Mouse (Mus musculus): Measurements from ENCODE around the gene Abhd14a. TPM values are rescaled to one million over a fixed set of nuclear protein-coding genes. Genes with fewer than 3 reads are reported as not detected.
A peak's percentile ranks its signal among the peaks of the same experiment; 100 is the strongest.

Abhd14a gene
- total and polyA plus RNA-seq, 3 experiments, result 5.7 to 24.0 (median 7.7) TPM

- no peak for TF ChIP-seq TAL1 (conservative IDR thresholded peaks at IDR 0.05; ENCODE audit: low read depth, low read length)
- TF ChIP-seq GATA2 (IDR thresholded peaks at IDR 0.05; ENCODE audit: borderline replicate concordance, low read depth, low read length), result no peak
- no peak for TF ChIP-seq CTCF (IDR thresholded peaks at IDR 0.05; ENCODE audit: low read depth, low read length)
- TF ChIP-seq GATA1 (IDR thresholded peaks at IDR 0.05; ENCODE audit: borderline replicate concordance, low read length), result no peak
- TF ChIP-seq POLR2AphosphoS5 (IDR thresholded peaks at IDR 0.05; ENCODE audit: insufficient replicate concordance, low read depth, low read length), result no peak
- H3K4me3 ChIP-seq (ENCODE audit: low read depth, low read length), result no peak overlapping the region
- H3K4me1 ChIP-seq (ENCODE audit: insufficient read depth, low read depth, low read length), result peaks cover 49% of the 10 kb centered on the region
- peaks cover 4% of the 10 kb centered on the region; the same call in 1 of the 2 replicates for H3K9me3 ChIP-seq (replicated peaks)
- H3K27me3 ChIP-seq (ENCODE audit: insufficient read depth, low read length), result peaks cover 40% of the 10 kb centered on the region
- ATAC-seq (ENCODE audit: extremely low read depth, insufficient number of reproducible peaks, low FRiP score, poor library complexity, severe bottlenecking) (no peak), DNase-seq (ENCODE audit: low spot score) (no peak)
- H3K36me3 ChIP-seq (replicated peaks), result no peaks in the 10 kb centered on the region
Observed at GRCm38 (mm10) chr9:106405275-106405674, 42.2 kb downstream of the Abhd14a start.

GRCm38 (mm10) chr9:106402607-106403375 lies 44.7 kb downstream of the Abhd14a start:
- Histone ChIP-seq H3K9me3 (replicated peaks) (no peaks in the 10 kb centered on the region), H3K36me3 (replicated peaks) (no peaks in the 10 kb centered on the region), H3K4me3 (ENCODE audit: low read depth, low read length) (no peak overlapping the region), H3K4me1 (ENCODE audit: insufficient read depth, low read depth, low read length) (peaks cover 69% of the 10 kb centered on the region), H3K27me3 (ENCODE audit: insufficient read depth, low read length) (peaks cover 30% of the 10 kb centered on the region)
- DNase-seq (ENCODE audit: low spot score) (no peak), ATAC-seq (ENCODE audit: extremely low read depth, insufficient number of reproducible peaks, low FRiP score, poor library complexity, severe bottlenecking) (no peak)
- TF ChIP-seq GATA1 (IDR thresholded peaks at IDR 0.05; ENCODE audit: borderline replicate concordance, low read length) (no peak), TAL1 (conservative IDR thresholded peaks at IDR 0.05; ENCODE audit: low read depth, low read length) (no peak), POLR2AphosphoS5 (IDR thresholded peaks at IDR 0.05; ENCODE audit: insufficient replicate concordance, low read depth, low read length) (no peak)

DNA sequence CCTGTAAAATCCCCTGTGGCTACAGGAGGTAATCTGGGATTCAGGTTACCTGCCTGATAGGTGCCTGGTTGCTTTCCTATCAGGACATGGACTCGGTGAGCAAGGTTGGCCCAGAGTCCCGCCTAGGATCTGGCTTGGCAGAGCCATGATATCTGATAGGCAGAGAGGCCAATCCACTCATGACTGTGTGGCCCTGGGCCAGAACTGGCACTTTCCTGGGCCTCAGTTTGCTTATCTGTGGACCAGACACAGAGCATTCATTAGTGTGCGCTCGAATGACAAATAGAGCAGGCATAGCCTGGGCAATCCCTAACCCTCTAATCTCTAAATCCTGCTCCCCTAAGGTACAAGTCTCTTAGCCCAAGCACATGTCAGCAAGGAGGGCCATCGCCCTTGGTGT lies 45.3 kb downstream of the Abhd14a start:
- no peaks in the 10 kb centered on the region for H3K36me3 ChIP-seq (replicated peaks)
- H3K9me3 ChIP-seq (replicated peaks), result no peaks in the 10 kb centered on the region
- TF ChIP-seq TAL1 (conservative IDR thresholded peaks at IDR 0.05; ENCODE audit: low read depth, low read length), result no peak
- no peak for TF ChIP-seq GATA2 (IDR thresholded peaks at IDR 0.05; ENCODE audit: borderline replicate concordance, low read depth, low read length)
- TF ChIP-seq GATA1 (IDR thresholded peaks at IDR 0.05; ENCODE audit: borderline replicate concordance, low read length), result no peak
- TF ChIP-seq CTCF (IDR thresholded peaks at IDR 0.05; ENCODE audit: low read depth, low read length), result no peak
- TF ChIP-seq POLR2AphosphoS5 (IDR thresholded peaks at IDR 0.05; ENCODE audit: insufficient replicate concordance, low read depth, low read length), result no peak
- peaks cover 29% of the 10 kb centered on the region for H3K27me3 ChIP-seq (ENCODE audit: insufficient read depth, low read length)
- peaks cover 74% of the 10 kb centered on the region for H3K4me1 ChIP-seq (ENCODE audit: insufficient read depth, low read depth, low read length)
- H3K4me3 ChIP-seq (ENCODE audit: low read depth, low read length), result no peak overlapping the region
- ATAC-seq (ENCODE audit: extremely low read depth, insufficient number of reproducible peaks, low FRiP score, poor library complexity, severe bottlenecking) (no peak), DNase-seq (ENCODE audit: low spot score) (no peak)

DNA sequence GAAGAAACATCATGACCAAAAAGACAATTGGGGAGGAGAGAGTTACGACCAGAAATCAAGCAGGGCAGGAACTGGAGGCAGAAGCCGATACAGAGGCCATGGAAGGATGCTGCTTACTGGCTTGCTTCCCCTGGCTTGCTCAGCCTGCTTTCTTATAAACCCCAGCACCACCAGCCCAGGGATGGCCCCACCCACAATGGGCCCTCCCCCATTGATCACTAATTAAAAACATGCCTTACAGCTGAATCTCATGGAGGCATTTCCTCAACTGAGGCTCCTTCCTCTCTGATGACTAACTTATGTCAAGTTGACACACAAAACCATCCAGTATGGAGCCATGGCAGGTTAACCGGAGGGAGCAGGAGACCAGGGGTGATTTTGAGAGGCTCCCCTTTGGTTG lies 47.7 kb downstream of the Abhd14a start:
- Histone ChIP-seq H3K36me3 (replicated peaks) (no peaks in the 10 kb centered on the region), H3K9me3 (replicated peaks) (no peaks in the 10 kb centered on the region), H3K4me3 (ENCODE audit: low read depth, low read length) (no peak overlapping the region), H3K4me1 (ENCODE audit: insufficient read depth, low read depth, low read length) (peaks cover 64% of the 10 kb centered on the region), H3K27me3 (ENCODE audit: insufficient read depth, low read length) (peaks cover 18% of the 10 kb centered on the region; the same call in 1 of the 2 replicates)
- ATAC-seq (ENCODE audit: extremely low read depth, insufficient number of reproducible peaks, low FRiP score, poor library complexity, severe bottlenecking) (no peak), DNase-seq (ENCODE audit: low spot score) (no peak)
- TF ChIP-seq GATA1 (IDR thresholded peaks at IDR 0.05; ENCODE audit: borderline replicate concordance, low read length), result no peak

- H3K4me1 ChIP-seq (ENCODE audit: insufficient read depth, low read depth, low read length), result peaks cover 74% of the 10 kb centered on the region
- TF ChIP-seq CTCF (IDR thresholded peaks at IDR 0.05; ENCODE audit: low read depth, low read length) (no peak), TAL1 (conservative IDR thresholded peaks at IDR 0.05; ENCODE audit: low read depth, low read length) (peak; percentile 82), GATA1 (IDR thresholded peaks at IDR 0.05; ENCODE audit: borderline replicate concordance, low read length) (no peak)
- peak overlapping the region; percentile 54; the same call in 1 of the 2 replicates for H3K4me3 ChIP-seq (ENCODE audit: low read depth, low read length)
- H3K36me3 ChIP-seq (replicated peaks), result no peaks in the 10 kb centered on the region
- H3K9me3 ChIP-seq (replicated peaks), result no peaks in the 10 kb centered on the region
- H3K27me3 ChIP-seq (ENCODE audit: insufficient read depth, low read length), result peaks cover 18% of the 10 kb centered on the region; the same call in 1 of the 2 replicates
- peak; percentile 89 for DNase-seq (ENCODE audit: low spot score)
- ATAC-seq (ENCODE audit: extremely low read depth, insufficient number of reproducible peaks, low FRiP score, poor library complexity, severe bottlenecking), result peak; percentile 95
Observed at GRCm38 (mm10) chr9:106398667-106399311, 48.7 kb downstream of the Abhd14a start.

- TF ChIP-seq TAL1 (conservative IDR thresholded peaks at IDR 0.05; ENCODE audit: low read depth, low read length) (no peak), CTCF (IDR thresholded peaks at IDR 0.05; ENCODE audit: low read depth, low read length) (no peak), POLR2AphosphoS5 (IDR thresholded peaks at IDR 0.05; ENCODE audit: insufficient replicate concordance, low read depth, low read length) (no peak), GATA2 (IDR thresholded peaks at IDR 0.05; ENCODE audit: borderline replicate concordance, low read depth, low read length) (no peak), GATA1 (IDR thresholded peaks at IDR 0.05; ENCODE audit: borderline replicate concordance, low read length) (no peak)
- Histone ChIP-seq H3K9me3 (replicated peaks) (no peaks in the 10 kb centered on the region), H3K4me3 (ENCODE audit: low read depth, low read length) (peak overlapping the region; percentile 31; the same call in 1 of the 2 replicates), H3K27me3 (ENCODE audit: insufficient read depth, low read length) (peaks cover 25% of the 10 kb centered on the region), H3K36me3 (replicated peaks) (no peaks in the 10 kb centered on the region), H3K4me1 (ENCODE audit: insufficient read depth, low read depth, low read length) (peaks cover 78% of the 10 kb centered on the region)
- ATAC-seq (ENCODE audit: extremely low read depth, insufficient number of reproducible peaks, low FRiP score, poor library complexity, severe bottlenecking) (peak; percentile 31; the same call in 1 of the 2 replicates), DNase-seq (ENCODE audit: low spot score) (no peak)
Observed at GRCm38 (mm10) chr9:106397733-106398132, 49.7 kb downstream of the Abhd14a start.
